Mouse (Mus musculus): Measurements from ENCODE around the gene Mamstr. TPM values are rescaled to one million over a fixed set of nuclear protein-coding genes. Genes with fewer than 3 reads are reported as not detected.

Gene Mamstr
- total and polyA plus RNA-seq, 3 experiments, result 3.8 to 11.3 (median 4.0) TPM

DNA sequence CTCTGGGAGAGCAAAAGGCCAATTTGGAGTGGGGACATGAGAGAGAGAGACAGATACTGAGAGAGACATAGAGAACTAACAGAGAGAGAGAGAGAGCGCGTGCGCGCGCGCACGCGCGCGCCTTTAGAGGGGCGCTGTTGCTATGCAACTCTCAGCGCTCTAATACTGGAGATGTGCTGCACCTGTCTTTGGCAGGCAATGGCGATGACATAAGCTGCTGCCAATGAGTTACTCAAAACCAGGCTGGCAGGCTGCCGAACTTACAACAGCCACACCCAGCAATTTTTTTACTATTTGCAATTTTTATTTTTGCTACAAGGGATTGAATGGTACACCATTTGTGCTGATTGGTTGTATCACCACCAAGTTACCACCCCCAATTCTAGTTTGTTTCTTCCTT lies 28.0 kb downstream of the Mamstr start:
- H3K27me3 ChIP-seq (ENCODE audit: control insufficient read depth, insufficient read depth, low read length), result no peaks in the 10 kb centered on the region
- H3K9ac ChIP-seq (ENCODE audit: low read depth, low read length), result no peak overlapping the region
- 75% methylated on average over 14 of the region's 14 CpGs for WGBS

DNA sequence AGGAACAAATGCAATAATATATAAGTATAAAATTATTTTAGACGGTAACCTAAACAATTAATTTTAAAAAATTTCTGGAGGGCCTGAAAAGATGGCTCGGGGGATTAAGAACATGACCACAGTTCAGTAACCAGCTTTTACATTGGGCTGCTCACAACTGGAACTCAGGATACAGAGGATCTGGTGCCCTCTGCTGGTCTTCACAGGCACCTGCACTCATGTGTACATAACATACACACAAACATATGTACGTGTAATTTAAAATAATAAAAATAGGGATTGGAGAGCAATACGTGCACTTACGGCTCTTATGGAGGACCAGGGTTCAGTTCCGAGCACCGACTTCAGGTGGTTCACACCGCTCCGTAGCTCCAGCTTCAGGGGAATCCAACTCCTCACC lies 29.1 kb downstream of the Mamstr start:
- TF ChIP-seq CTCF (IDR thresholded peaks at IDR 0.05), result peak; percentile 59
- TF ChIP-seq POLR2A (IDR thresholded peaks at IDR 0.05; ENCODE audit: insufficient read depth, low read depth, low read length), result no peak
- no peak for TF ChIP-seq EP300 (IDR thresholded peaks at IDR 0.05; ENCODE audit: insufficient read depth, low read depth, low read length)
- intact Hi-C loops (cut with DNase I), result no loop called here
- no peak overlapping the region for H3K4me3 ChIP-seq
- no peak for DNase-seq
- H3K79me2 ChIP-seq (replicated peaks; ENCODE audit: control insufficient read depth, insufficient read depth, low read length), result no peaks in the 10 kb centered on the region
- 96% methylated on average over 9 of the region's 9 CpGs for WGBS
- H3K9ac ChIP-seq (ENCODE audit: low read depth, low read length), result no peak overlapping the region
- no peak overlapping the region for H3K27ac ChIP-seq
- no peaks in the 10 kb centered on the region for H3K4me1 ChIP-seq (ENCODE audit: control insufficient read depth, insufficient read depth, low read length)
- H3K36me3 ChIP-seq (ENCODE audit: control insufficient read depth, insufficient read depth, low read length), result no peaks in the 10 kb centered on the region
- no peaks in the 10 kb centered on the region for H3K27me3 ChIP-seq (ENCODE audit: control insufficient read depth, insufficient read depth, low read length)

More for the DNA sequence above, 28.0 kb downstream of the Mamstr start:
- Histone ChIP-seq H3K36me3 (ENCODE audit: control insufficient read depth, insufficient read depth, low read length) (no peaks in the 10 kb centered on the region), H3K79me2 (replicated peaks; ENCODE audit: control insufficient read depth, insufficient read depth, low read length) (no peaks in the 10 kb centered on the region), H3K4me3 (no peak overlapping the region), H3K4me1 (ENCODE audit: control insufficient read depth, insufficient read depth, low read length) (no peaks in the 10 kb centered on the region), H3K27ac (no peak overlapping the region)
- no peak for DNase-seq
- TF ChIP-seq CTCF (IDR thresholded peaks at IDR 0.05), result no peak
- no peak for TF ChIP-seq POLR2A (IDR thresholded peaks at IDR 0.05; ENCODE audit: insufficient read depth, low read depth, low read length)
- no peak for TF ChIP-seq EP300 (IDR thresholded peaks at IDR 0.05; ENCODE audit: insufficient read depth, low read depth, low read length)
- intact Hi-C loops (cut with DNase I), result no loop called here

DNA sequence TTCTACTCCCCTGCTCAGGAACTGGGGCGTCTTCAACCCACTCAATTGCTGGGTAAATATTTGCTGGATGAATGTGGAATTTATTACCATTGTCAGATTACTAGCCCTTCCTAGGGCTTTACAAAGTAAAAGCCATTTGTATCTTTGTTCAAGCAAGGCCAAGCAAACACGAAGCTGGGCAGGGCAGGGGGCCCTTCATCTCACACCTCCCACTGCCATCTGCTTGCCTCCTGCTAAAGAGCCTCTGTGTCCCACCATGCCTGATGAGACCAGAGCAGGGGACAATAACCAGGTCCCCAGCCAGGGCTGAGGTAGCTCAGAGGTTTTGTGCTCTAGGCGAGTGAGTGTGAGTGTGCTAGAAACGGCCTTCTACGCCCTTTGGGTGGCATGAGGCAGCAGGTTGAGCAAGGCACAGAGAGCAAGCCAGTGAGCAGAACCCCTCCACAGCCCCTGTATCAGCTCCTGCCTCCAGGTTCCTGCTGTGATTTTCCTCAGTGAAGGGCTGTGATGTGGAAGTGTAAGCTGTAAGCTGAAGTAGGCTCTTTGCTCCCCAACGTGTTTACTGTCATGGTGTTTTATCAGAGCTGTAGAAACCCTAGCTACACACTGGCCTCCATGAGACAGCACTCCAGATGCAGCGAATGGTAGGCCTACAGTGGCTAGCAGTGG lies 38.0 kb downstream of the Mamstr start:
- Histone ChIP-seq H3K27ac (no peak overlapping the region), H3K4me3 (no peak overlapping the region), H3K36me3 (ENCODE audit: control insufficient read depth, insufficient read depth, low read length) (no peaks in the 10 kb centered on the region), H3K27me3 (ENCODE audit: control insufficient read depth, insufficient read depth, low read length) (no peaks in the 10 kb centered on the region), H3K79me2 (replicated peaks; ENCODE audit: control insufficient read depth, insufficient read depth, low read length) (no peaks in the 10 kb centered on the region), H3K9ac (ENCODE audit: low read depth, low read length) (no peak overlapping the region), H3K4me1 (ENCODE audit: control insufficient read depth, insufficient read depth, low read length) (peaks cover 19% of the 10 kb centered on the region)
- WGBS, result 87% methylated on average over 7 of the region's 7 CpGs
- DNase-seq, result no peak
- intact Hi-C loops (cut with DNase I), result no loop called here
- no peak for TF ChIP-seq EP300 (IDR thresholded peaks at IDR 0.05; ENCODE audit: insufficient read depth, low read depth, low read length)
- no peak for TF ChIP-seq CTCF (IDR thresholded peaks at IDR 0.05)
- no peak for TF ChIP-seq POLR2A (IDR thresholded peaks at IDR 0.05; ENCODE audit: insufficient read depth, low read depth, low read length)

DNA sequence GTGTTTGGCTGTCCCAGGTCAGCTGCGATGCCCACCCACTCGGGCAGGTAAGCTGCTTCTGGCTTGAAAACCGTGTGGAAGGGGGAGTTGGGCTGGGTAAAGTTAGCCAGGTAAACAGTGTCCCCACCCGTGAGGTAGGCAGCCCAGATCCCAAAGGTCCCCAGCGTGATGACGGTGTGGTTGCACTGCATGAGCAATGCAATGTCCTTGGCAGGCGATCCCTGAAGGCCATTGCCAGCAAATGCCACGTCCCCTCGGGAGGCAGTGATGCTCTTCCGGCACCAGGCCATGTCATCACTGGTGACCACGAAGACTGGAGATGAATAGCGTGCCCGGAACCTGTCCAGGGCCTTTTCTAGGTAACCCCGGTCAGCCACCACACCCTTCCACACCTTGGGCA lies 38.7 kb downstream of the Mamstr start:
- H3K9ac ChIP-seq (ENCODE audit: low read depth, low read length), result no peak overlapping the region
- no peak for TF ChIP-seq POLR2A (IDR thresholded peaks at IDR 0.05; ENCODE audit: insufficient read depth, low read depth, low read length)
- no peak for TF ChIP-seq CTCF (IDR thresholded peaks at IDR 0.05)
- TF ChIP-seq EP300 (IDR thresholded peaks at IDR 0.05; ENCODE audit: insufficient read depth, low read depth, low read length), result no peak
- no peaks in the 10 kb centered on the region for H3K36me3 ChIP-seq (ENCODE audit: control insufficient read depth, insufficient read depth, low read length)
- intact Hi-C loops (cut with DNase I), result no loop called here
- DNase-seq, result no peak
- no peak overlapping the region for H3K4me3 ChIP-seq
- no peaks in the 10 kb centered on the region for H3K27me3 ChIP-seq (ENCODE audit: control insufficient read depth, insufficient read depth, low read length)
- H3K79me2 ChIP-seq (replicated peaks; ENCODE audit: control insufficient read depth, insufficient read depth, low read length), result no peaks in the 10 kb centered on the region
- peaks cover 19% of the 10 kb centered on the region for H3K4me1 ChIP-seq (ENCODE audit: control insufficient read depth, insufficient read depth, low read length)
- H3K27ac ChIP-seq, result no peak overlapping the region
- 91% methylated on average over 14 of the region's 14 CpGs for WGBS

DNA sequence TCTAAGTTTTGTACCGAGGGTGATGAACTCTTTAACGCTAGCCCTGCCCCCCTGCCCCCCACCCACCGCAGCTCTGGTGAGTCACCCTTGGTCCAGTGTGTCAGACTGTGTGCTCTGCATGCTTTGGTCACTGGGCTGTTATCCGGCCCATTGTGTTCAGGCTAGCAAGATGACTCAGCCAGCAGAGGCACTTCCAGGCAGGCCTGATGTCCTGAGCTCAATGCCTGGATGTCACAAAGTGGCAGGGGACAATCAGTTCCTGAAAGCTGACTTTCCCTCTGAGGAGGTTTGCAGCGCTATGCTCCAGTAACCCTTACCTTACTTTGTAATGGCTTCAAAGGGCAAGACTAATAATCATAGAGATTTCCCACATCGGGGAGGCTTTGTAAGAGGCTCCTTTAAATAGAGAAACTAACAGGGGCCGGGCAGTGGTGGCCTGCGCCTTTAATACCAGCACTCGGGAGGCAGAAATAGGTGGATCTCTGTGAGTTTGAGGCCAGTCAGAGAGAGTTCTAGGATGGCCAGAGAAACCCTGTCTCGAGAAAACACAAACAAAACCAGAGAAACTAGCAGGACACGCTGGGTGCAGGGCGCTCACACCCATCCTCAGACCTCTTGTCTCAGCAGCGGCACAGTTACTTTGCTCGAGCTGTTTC lies 40.3 kb downstream of the Mamstr start:
- Histone ChIP-seq H3K27me3 (ENCODE audit: control insufficient read depth, insufficient read depth, low read length) (no peaks in the 10 kb centered on the region), H3K36me3 (ENCODE audit: control insufficient read depth, insufficient read depth, low read length) (no peaks in the 10 kb centered on the region), H3K4me1 (ENCODE audit: control insufficient read depth, insufficient read depth, low read length) (peaks cover 19% of the 10 kb centered on the region), H3K9ac (ENCODE audit: low read depth, low read length) (0 out of 2 replicates have a peak overlapping the region, but pooled peaks have one; percentile 1), H3K79me2 (replicated peaks; ENCODE audit: control insufficient read depth, insufficient read depth, low read length) (no peaks in the 10 kb centered on the region), H3K4me3 (no peak overlapping the region), H3K27ac (peak overlapping the region; percentile 93)
- intact Hi-C loops (cut with DNase I), result loop anchor here (5.0 to 10.0 kb wide), 2 partner anchors 38 to 125 kb away; partner anchors contain the start of gene Hsd17b14
- DNase-seq, result peak; percentile 62 to 77
- TF ChIP-seq CTCF (IDR thresholded peaks at IDR 0.05) (no peak), EP300 (IDR thresholded peaks at IDR 0.05; ENCODE audit: insufficient read depth, low read depth, low read length) (peak; percentile 89; the same call in 1 of the 2 replicates), POLR2A (IDR thresholded peaks at IDR 0.05; ENCODE audit: insufficient read depth, low read depth, low read length) (peak; percentile 61)
- 33% methylated on average over 14 of the region's 14 CpGs for WGBS
